In genomic region chr2:165414321-165414720, GRCm38 (mm10) we compare ENCODE assay signal across 21 mouse cellular contexts. TPM values are rescaled to one million over a fixed set of nuclear protein-coding genes. Genes with fewer than 3 reads are reported as not detected.
DNase-seq lines count a peak whose midpoint lies in the region; ATAC-seq lines count a peak whose summit lies in the region.
"Had no signal": no experiment of that assay in that cellular context is flagged by ENCODE, and none has a peak within 500 bp of the region (broad histone marks: within the 10 kb centered on the region; RNA-seq: fewer than 3 reads in every experiment).

No protein-coding gene starts in this region.

- no peak overlapping the region for H3K4me2 ChIP-seq in forebrain, embryonic 12.5 days
- H3K4me2 ChIP-seq in forebrain, embryonic 15.5 days (replicated peaks), result no peak overlapping the region
- no peak overlapping the region for H3K4me2 ChIP-seq in liver, embryonic 12.5 days
- H3K4me2 ChIP-seq: embryonic facial prominence, embryonic 15.5 days; heart, embryonic 12.5 days; liver, embryonic 13.5 days; lung, embryonic 15.5 days had no signal

- 80% methylated on average over 5 of the region's 5 CpGs for WGBS in forebrain, embryonic 12.5 days
- 81% methylated on average over 5 of the region's 5 CpGs for WGBS in forebrain, embryonic 15.5 days
- 50% methylated on average over 5 of the region's 5 CpGs for WGBS in liver, embryonic 12.5 days (ENCODE audit: insufficient replicate concordance)
- WGBS in limb, embryonic 10.5 days, result 72% methylated on average over 5 of the region's 5 CpGs

- H3K27me3 ChIP-seq in forebrain, embryonic 12.5 days, result peaks cover 1% of the 10 kb centered on the region; the same call in 1 of the 2 replicates
- no peaks in the 10 kb centered on the region for H3K27me3 ChIP-seq in forebrain, embryonic 15.5 days
- no peaks in the 10 kb centered on the region for H3K27me3 ChIP-seq in liver, embryonic 12.5 days (replicated peaks)
- no peaks in the 10 kb centered on the region for H3K27me3 ChIP-seq in limb, embryonic 10.5 days (ENCODE audit: low read depth, poor library complexity, severe bottlenecking)
- H3K27me3 ChIP-seq: embryonic facial prominence, embryonic 15.5 days; heart, embryonic 12.5 days; liver, embryonic 13.5 days; lung, embryonic 15.5 days had no signal

- peak overlapping the region; percentile 74 for H3K27ac ChIP-seq in forebrain, embryonic 12.5 days
- no peak overlapping the region for H3K27ac ChIP-seq in forebrain, embryonic 15.5 days (replicated peaks)
- peak overlapping the region; percentile 36; the same call in 1 of the 2 replicates for H3K27ac ChIP-seq in liver, embryonic 12.5 days
- peak overlapping the region; percentile 67 for H3K27ac ChIP-seq in limb, embryonic 10.5 days
- H3K27ac ChIP-seq: embryonic facial prominence, embryonic 15.5 days; left cerebral cortex, adult 2 months; lung, embryonic 15.5 days had no signal

- no peak overlapping the region for H3K9ac ChIP-seq in forebrain, embryonic 12.5 days
- no peak overlapping the region for H3K9ac ChIP-seq in forebrain, embryonic 15.5 days (replicated peaks)
- no peak overlapping the region for H3K9ac ChIP-seq in liver, embryonic 12.5 days
- H3K9ac ChIP-seq: embryonic facial prominence, embryonic 15.5 days; heart, embryonic 12.5 days; liver, embryonic 13.5 days; lung, embryonic 15.5 days had no signal

- peaks cover 45% of the 10 kb centered on the region for H3K4me1 ChIP-seq in forebrain, embryonic 12.5 days
- H3K4me1 ChIP-seq in forebrain, embryonic 15.5 days, result peaks cover 28% of the 10 kb centered on the region
- H3K4me1 ChIP-seq in liver, embryonic 12.5 days, result peaks cover 34% of the 10 kb centered on the region
- H3K4me1 ChIP-seq in limb, embryonic 10.5 days, result peaks cover 41% of the 10 kb centered on the region
- H3K4me1 ChIP-seq: lung, embryonic 15.5 days had no signal

- H3K9me3 ChIP-seq in forebrain, embryonic 12.5 days, result no peaks in the 10 kb centered on the region
- no peaks in the 10 kb centered on the region for H3K9me3 ChIP-seq in forebrain, embryonic 15.5 days
- H3K9me3 ChIP-seq in liver, embryonic 12.5 days (replicated peaks), result no peaks in the 10 kb centered on the region
- H3K9me3 ChIP-seq in limb, embryonic 10.5 days (replicated peaks), result no peaks in the 10 kb centered on the region
- H3K9me3 ChIP-seq: embryonic facial prominence, embryonic 15.5 days; heart, embryonic 12.5 days; liver, embryonic 13.5 days; lung, embryonic 15.5 days had no signal

- no peaks in the 10 kb centered on the region for H3K36me3 ChIP-seq in forebrain, embryonic 12.5 days (replicated peaks)
- H3K36me3 ChIP-seq in forebrain, embryonic 15.5 days, result no peaks in the 10 kb centered on the region
- no peaks in the 10 kb centered on the region for H3K36me3 ChIP-seq in liver, embryonic 12.5 days
- H3K36me3 ChIP-seq in limb, embryonic 10.5 days, result no peaks in the 10 kb centered on the region
- H3K36me3 ChIP-seq: embryonic facial prominence, embryonic 15.5 days; heart, embryonic 12.5 days; liver, embryonic 13.5 days; lung, embryonic 15.5 days had no signal

- no peak for ATAC-seq in forebrain, embryonic 12.5 days (ENCODE audit: low FRiP score)
- ATAC-seq in forebrain, embryonic 15.5 days (replicated peaks), result no peak
- ATAC-seq in liver, embryonic 12.5 days, result no peak

- DNase-seq in liver, result no peak
- no peak for DNase-seq in limb, embryonic 10.5 days (ENCODE audit: low spot score)
- DNase-seq in spleen, postnatal 10 days (ENCODE audit: low spot score in 2 of 2), result no peak
- DNase-seq in layer of hippocampus, adult 9-11 months, result no peak
- DNase-seq: adrenal gland, postnatal 14 days; kidney, adult 8-10 months; kidney, postnatal 14 days; liver, embryonic 13.5 days; lung, postnatal 4 days; retina, postnatal 1 day; right cerebral cortex, postnatal 4 days; thymus, postnatal 14 days had no signal

- H3K4me3 ChIP-seq in forebrain, embryonic 12.5 days (replicated peaks), result no peak overlapping the region
- no peak overlapping the region for H3K4me3 ChIP-seq in forebrain, embryonic 15.5 days
- H3K4me3 ChIP-seq in liver, embryonic 12.5 days, result no peak overlapping the region
- H3K4me3 ChIP-seq in limb, embryonic 10.5 days, result no peak overlapping the region
- H3K4me3 ChIP-seq: embryonic facial prominence, embryonic 15.5 days; heart, embryonic 12.5 days; left cerebral cortex, adult 2 months; liver, embryonic 13.5 days; lung, embryonic 15.5 days had no signal

RNA-seq across cellular contexts. Expression of gene Ocstamp, which starts 14.1 kb away (rescaled TPM):
- polyA plus RNA-seq in forebrain, embryonic 12.5 days (2016; fragmentation: Nextera tagmentation; extraction: Ambion mirVana), result 0.06 TPM in 1 of 2 replicates, not detected in the other
- polyA plus RNA-seq in forebrain, embryonic 15.5 days (2015; fragmentation: Nextera tagmentation; extraction: Ambion mirVana), result 0.05 TPM in 1 of 2 replicates, not detected in the other
- 1.5 and 1.8 TPM in 2 replicates for polyA plus RNA-seq in liver, embryonic 12.5 days (2016; fragmentation: Nextera tagmentation; extraction: Ambion mirVana)
- 0.10 TPM in 2 replicates for polyA plus RNA-seq in limb, embryonic 10.5 days (2016; fragmentation: Nextera tagmentation; extraction: Ambion mirVana)
- polyA plus RNA-seq: lung, embryonic 15.5 days had no signal

RNA-seq across cellular contexts. Expression of gene Zfp334, which starts 26.3 kb away (rescaled TPM):
- 22.9 and 24.0 TPM in 2 replicates for polyA plus RNA-seq in forebrain, embryonic 12.5 days (2016; fragmentation: Nextera tagmentation; extraction: Ambion mirVana)
- polyA plus RNA-seq in forebrain, embryonic 15.5 days (2015; fragmentation: Nextera tagmentation; extraction: Ambion mirVana), result 12.5 and 12.6 TPM in 2 replicates
- 2.5 and 2.7 TPM in 2 replicates for polyA plus RNA-seq in liver, embryonic 12.5 days (2016; fragmentation: Nextera tagmentation; extraction: Ambion mirVana)
- polyA plus RNA-seq in limb, embryonic 10.5 days (2016; fragmentation: Nextera tagmentation; extraction: Ambion mirVana), result 18.8 and 20.2 TPM in 2 replicates

RNA-seq across cellular contexts. Expression of gene Zfp663, which starts 45.8 kb away (rescaled TPM):
- polyA plus RNA-seq in forebrain, embryonic 12.5 days (2016; fragmentation: Nextera tagmentation; extraction: Ambion mirVana), result 6.8 and 6.9 TPM in 2 replicates
- 6.5 and 7.6 TPM in 2 replicates for polyA plus RNA-seq in forebrain, embryonic 15.5 days (2015; fragmentation: Nextera tagmentation; extraction: Ambion mirVana)
- polyA plus RNA-seq in liver, embryonic 12.5 days (2016; fragmentation: Nextera tagmentation; extraction: Ambion mirVana), result 0.14 TPM in 1 of 2 replicates, not detected in the other
- polyA plus RNA-seq in limb, embryonic 10.5 days (2016; fragmentation: Nextera tagmentation; extraction: Ambion mirVana), result 0.64 and 1.3 TPM in 2 replicates
- polyA plus RNA-seq: heart, embryonic 12.5 days; testis, adult 2 months had no signal

RNA-seq across cellular contexts. Expression of gene Slc13a3, which starts 58.7 kb away (rescaled TPM):
- polyA plus RNA-seq in forebrain, embryonic 12.5 days (2016; fragmentation: Nextera tagmentation; extraction: Ambion mirVana), result 2.1 and 3.3 TPM in 2 replicates
- 5.3 and 5.4 TPM in 2 replicates for polyA plus RNA-seq in forebrain, embryonic 15.5 days (2015; fragmentation: Nextera tagmentation; extraction: Ambion mirVana)
- polyA plus RNA-seq in liver, embryonic 12.5 days (2016; fragmentation: Nextera tagmentation; extraction: Ambion mirVana), result 3.6 and 3.8 TPM in 2 replicates
- polyA plus RNA-seq in limb, embryonic 10.5 days (2016; fragmentation: Nextera tagmentation; extraction: Ambion mirVana), result 0.24 TPM in 1 of 2 replicates, not detected in the other
- polyA plus RNA-seq: limb, embryonic 11.5 days had no signal
